Comparison of ENCODE assay signal across 11 mouse cellular contexts in genomic region chr4:151539881-151540280, GRCm38 (mm10).
DNase-seq lines count a peak whose midpoint lies in the region; ATAC-seq and TF ChIP-seq lines count a peak whose summit lies in the region.
"Had no signal": no experiment of that assay in that cellular context is flagged by ENCODE, and none has a peak within 500 bp of the region (broad histone marks: within the 10 kb centered on the region; RNA-seq: fewer than 3 reads in every experiment).

No protein-coding gene starts in this region.

- H3K36me3 ChIP-seq in forebrain, embryonic 14.5 days (ENCODE audit: control insufficient read depth, insufficient read depth, low read length), result no peaks in the 10 kb centered on the region
- no peaks in the 10 kb centered on the region for H3K36me3 ChIP-seq in forebrain, postnatal 0 days (ENCODE audit: insufficient read depth)
- H3K36me3 ChIP-seq in megakaryocyte, embryonic 14.5 days (replicated peaks; ENCODE audit: low read length), result no peaks in the 10 kb centered on the region
- no peaks in the 10 kb centered on the region for H3K36me3 ChIP-seq in neural tube, embryonic 14.5 days (ENCODE audit: control insufficient read depth, insufficient read depth, low read length)

- peaks cover 2% of the 10 kb centered on the region; the same call in 1 of the 2 replicates for H3K4me1 ChIP-seq in forebrain, embryonic 14.5 days (ENCODE audit: control insufficient read depth, insufficient read depth, low read length)
- H3K4me1 ChIP-seq in forebrain, postnatal 0 days (ENCODE audit: insufficient read depth), result peaks cover 5% of the 10 kb centered on the region; the same call in 1 of the 2 replicates
- H3K4me1 ChIP-seq in megakaryocyte, embryonic 14.5 days, result no peaks in the 10 kb centered on the region
- H3K4me1 ChIP-seq in neural tube, embryonic 14.5 days (ENCODE audit: control insufficient read depth, insufficient read depth, low read length), result peaks cover 12% of the 10 kb centered on the region; the same call in 1 of the 2 replicates

- no peak overlapping the region for H3K4me3 ChIP-seq in forebrain, embryonic 14.5 days (ENCODE audit: low read depth, low read length)
- no peak overlapping the region for H3K4me3 ChIP-seq in forebrain, postnatal 0 days (ENCODE audit: low read depth, low read length)
- peak overlapping the region; percentile 50 for H3K4me3 ChIP-seq in megakaryocyte, embryonic 14.5 days (replicated peaks)
- H3K4me3 ChIP-seq in neural tube, embryonic 14.5 days (ENCODE audit: low read depth, low read length), result no peak overlapping the region

- no peaks in the 10 kb centered on the region for H3K27me3 ChIP-seq in forebrain, embryonic 14.5 days (replicated peaks; ENCODE audit: control insufficient read depth, insufficient read depth, low read length)
- no peaks in the 10 kb centered on the region for H3K27me3 ChIP-seq in forebrain, postnatal 0 days (ENCODE audit: insufficient read depth, low read length)
- peaks cover 3% of the 10 kb centered on the region for H3K27me3 ChIP-seq in megakaryocyte, embryonic 14.5 days (replicated peaks)
- H3K27me3 ChIP-seq in neural tube, embryonic 14.5 days (ENCODE audit: control insufficient read depth, insufficient read depth, low read length), result no peaks in the 10 kb centered on the region

- no peaks in the 10 kb centered on the region for H3K9me3 ChIP-seq in forebrain, embryonic 14.5 days (replicated peaks; ENCODE audit: control insufficient read depth, low read length)
- H3K9me3 ChIP-seq in forebrain, postnatal 0 days (ENCODE audit: low read length), result no peaks in the 10 kb centered on the region
- peaks cover 11% of the 10 kb centered on the region for H3K9me3 ChIP-seq in megakaryocyte, embryonic 14.5 days
- no peaks in the 10 kb centered on the region for H3K9me3 ChIP-seq in neural tube, embryonic 14.5 days (ENCODE audit: control insufficient read depth, low read length)

- WGBS in forebrain, embryonic 14.5 days, result 75% methylated on average over 5 of the region's 5 CpGs
- 70% methylated on average over 5 of the region's 5 CpGs for WGBS in forebrain, postnatal 0 days
- 75% methylated on average over 5 of the region's 5 CpGs for WGBS in neural tube, embryonic 14.5 days

- H3K9ac ChIP-seq in forebrain, embryonic 14.5 days (ENCODE audit: low read length), result peak overlapping the region; percentile 25; the same call in 1 of the 2 replicates
- H3K9ac ChIP-seq in forebrain, postnatal 0 days, result no peak overlapping the region
- no peak overlapping the region for H3K9ac ChIP-seq in neural tube, embryonic 14.5 days (replicated peaks; ENCODE audit: low read depth, low read length)

- no peak overlapping the region for H3K4me2 ChIP-seq in forebrain, embryonic 14.5 days (ENCODE audit: low read length)
- no peak overlapping the region for H3K4me2 ChIP-seq in forebrain, postnatal 0 days (ENCODE audit: low read depth)
- H3K4me2 ChIP-seq in neural tube, embryonic 14.5 days (ENCODE audit: low read depth, low read length), result no peak overlapping the region

- no peak for ATAC-seq in forebrain, embryonic 14.5 days
- no peak for ATAC-seq in forebrain, postnatal 0 days
- no peak for ATAC-seq in megakaryocyte, adult 5-6 weeks (ENCODE audit: poor library complexity, severe bottlenecking)
- ATAC-seq in neural tube, embryonic 14.5 days (ENCODE audit: low read depth), result no peak
- ATAC-seq: intestine, embryonic 16.5 days had no signal

- DNase-seq in forebrain, embryonic 14.5 days (ENCODE audit: low spot score), result peak; percentile 35
- DNase-seq in forebrain, postnatal 0 days, result no peak
- peak; percentile 66 to 82 for DNase-seq in cerebellum, postnatal 25 days
- no peak for DNase-seq in frontal cortex, postnatal 14 days (ENCODE audit: low spot score in 2 of 2)
- DNase-seq in lung, postnatal 10 days, result no peak
- DNase-seq: lung, adult 2 months; thymus, postnatal 25 days had no signal

- TF ChIP-seq CTCF in forebrain, postnatal 0 days (IDR thresholded peaks at IDR 0.05; ENCODE audit: low read depth), result no peak

- no peak overlapping the region for H3K27ac ChIP-seq in forebrain, embryonic 14.5 days (ENCODE audit: low read depth, low read length)
- H3K27ac ChIP-seq in forebrain, postnatal 0 days (ENCODE audit: low read depth, low read length), result no peak overlapping the region
- H3K27ac ChIP-seq in neural tube, embryonic 14.5 days (ENCODE audit: low read depth, low read length), result peak overlapping the region; percentile 28; the same call in 1 of the 2 replicates

Comparison
In these comparisons a context has a peak if more than half of its experiments do, and no peak if none do; other contexts are left out.
1. DNase-seq: peak in forebrain, embryonic 14.5 days (single experiment) and cerebellum, postnatal 25 days (2 of 2); none in forebrain, postnatal 0 days (single experiment), frontal cortex, postnatal 14 days (0 of 2) and lung, postnatal 10 days (single experiment).